ENCODE assay signal across 28 mouse cellular contexts in genomic region chr8:111079461-111079860, GRCm38 (mm10). TPM values are rescaled to one million over a fixed set of nuclear protein-coding genes. Genes with fewer than 3 reads are reported as not detected.
A peak's percentile ranks its signal among the peaks of the same experiment; 100 is the strongest.
DNase-seq lines count a peak whose midpoint lies in the region; ATAC-seq lines count a peak whose summit lies in the region.
"Had no signal": no experiment of that assay in that cellular context is flagged by ENCODE, and none has a peak within 500 bp of the region (broad histone marks: within the 10 kb centered on the region; RNA-seq: fewer than 3 reads in every experiment).

No protein-coding gene starts in this region.

- WGBS in kidney, embryonic 14.5 days: 44% methylated on average over 5 of the region's 5 CpGs

- H3K9ac ChIP-seq in kidney, embryonic 14.5 days (ENCODE audit: low read depth, low read length): 0 out of 2 replicates have a peak overlapping the region, but pooled peaks have one; percentile 55
- H3K9ac ChIP-seq: embryonic facial prominence, embryonic 12.5 days; forebrain, postnatal 0 days; liver, embryonic 15.5 days; lung, embryonic 15.5 days; neural tube, embryonic 12.5 days had no signal

- peak overlapping the region; percentile 42 for H3K4me2 ChIP-seq in kidney, embryonic 14.5 days (replicated peaks; ENCODE audit: low read depth, low read length)
- H3K4me2 ChIP-seq: embryonic facial prominence, embryonic 12.5 days; hindbrain, embryonic 12.5 days; liver, embryonic 15.5 days; lung, embryonic 15.5 days; neural tube, embryonic 12.5 days had no signal

- ATAC-seq in kidney, embryonic 14.5 days (ENCODE audit: low FRiP score, low TSS enrichment): peak; percentile 32
- ATAC-seq: activated CD4-positive, CD25-positive, alpha-beta regulatory T cell, adult 4 months; forebrain, postnatal 0 days had no signal

- DNase-seq in kidney, adult 11 months: peak; percentile 41
- DNase-seq in kidney, adult 18-20 months: no peak
- DNase-seq in kidney, adult 8-10 months: peak; percentile 39 to 48
- peak; percentile 53 for DNase-seq in kidney, postnatal 14 days
- DNase-seq in right cerebral cortex, postnatal 36 days (ENCODE audit: low spot score in 2 of 2): no peak
- no peak for DNase-seq in urinary bladder, adult 18-20 months (ENCODE audit: low spot score in 2 of 2)
- DNase-seq: B cell, adult 2 months; cerebellum, adult 2 months; cerebellum, postnatal 25 days; forebrain, postnatal 0 days; gastrocnemius, postnatal 14 days; left cerebral cortex, postnatal 4 days; right cerebral cortex, adult 18-20 months; right cerebral cortex, postnatal 4 days; thymus, adult 2 months; thymus, postnatal 36 days had no signal

- peaks cover 15% of the 10 kb centered on the region for H3K4me1 ChIP-seq in kidney, embryonic 14.5 days (ENCODE audit: control insufficient read depth, insufficient read depth, low read length)
- H3K4me1 ChIP-seq: liver, embryonic 15.5 days; lung, embryonic 15.5 days had no signal

- H3K27ac ChIP-seq in kidney, embryonic 14.5 days (ENCODE audit: low read depth, low read length): peak overlapping the region; percentile 86
- H3K27ac ChIP-seq: embryonic facial prominence, embryonic 12.5 days; hindbrain, embryonic 12.5 days; liver, embryonic 15.5 days; lung, embryonic 15.5 days; neural tube, embryonic 12.5 days had no signal

- no peaks in the 10 kb centered on the region for H3K36me3 ChIP-seq in kidney, embryonic 14.5 days (ENCODE audit: control insufficient read depth, insufficient read depth, low read length)
- H3K36me3 ChIP-seq: embryonic facial prominence, embryonic 12.5 days; hindbrain, embryonic 12.5 days; liver, embryonic 15.5 days; lung, embryonic 15.5 days; midbrain, embryonic 10.5 days; neural tube, embryonic 12.5 days had no signal

- H3K4me3 ChIP-seq in kidney, embryonic 14.5 days (ENCODE audit: low read length): peak overlapping the region; percentile 32; the same call in 1 of the 2 replicates
- H3K4me3 ChIP-seq: embryonic facial prominence, embryonic 12.5 days; hindbrain, embryonic 12.5 days; liver, embryonic 15.5 days; lung, embryonic 15.5 days; myocyte; neural tube, embryonic 12.5 days had no signal

- no peaks in the 10 kb centered on the region for H3K9me3 ChIP-seq in kidney, embryonic 14.5 days (ENCODE audit: control insufficient read depth, low read length)
- H3K9me3 ChIP-seq: embryonic facial prominence, embryonic 12.5 days; hindbrain, embryonic 12.5 days; liver, embryonic 15.5 days; lung, embryonic 15.5 days; midbrain, embryonic 10.5 days; neural tube, embryonic 12.5 days had no signal

- H3K27me3 ChIP-seq in kidney, embryonic 14.5 days (ENCODE audit: control insufficient read depth, insufficient read depth, low read length): no peaks in the 10 kb centered on the region
- H3K27me3 ChIP-seq: embryonic facial prominence, embryonic 12.5 days; hindbrain, embryonic 12.5 days; lung, embryonic 15.5 days; neural tube, embryonic 12.5 days had no signal

RNA-seq across cellular contexts. Expression of gene Clec18a, which starts 12.8 kb away (rescaled TPM):
- polyA plus RNA-seq in kidney, embryonic 14.5 days (2014; fragmentation: Nextera tagmentation; extraction: Ambion mirVana): 51.6 and 59.0 TPM in 2 replicates
- polyA plus RNA-seq: activated CD4-positive, CD25-positive, alpha-beta regulatory T cell, adult 4 months; heart, embryonic 14.5 days; liver, embryonic 15.5 days; spleen, adult 2 months had no signal

RNA-seq across cellular contexts. Expression of gene Pdpr, which starts 15.0 kb away (rescaled TPM):
- polyA plus RNA-seq in kidney, embryonic 14.5 days (2014; fragmentation: Nextera tagmentation; extraction: Ambion mirVana): 3.9 and 8.6 TPM in 2 replicates

RNA-seq across cellular contexts. Expression of gene Exosc6, which starts 23.3 kb away (rescaled TPM):
- 53.3 and 77.3 TPM in 2 replicates for polyA plus RNA-seq in kidney, embryonic 14.5 days (2014; fragmentation: Nextera tagmentation; extraction: Ambion mirVana)
- polyA plus RNA-seq: activated CD4-positive, CD25-positive, alpha-beta regulatory T cell, adult 4 months; cerebellum, adult 2 months; forebrain, postnatal 0 days; midbrain, postnatal 0 days; myocyte had no signal

RNA-seq across cellular contexts. Expression of gene Aars, which starts 46.5 kb away (rescaled TPM):
- polyA plus RNA-seq in kidney, embryonic 14.5 days (2014; fragmentation: Nextera tagmentation; extraction: Ambion mirVana): 37.9 and 59.7 TPM in 2 replicates

RNA-seq across cellular contexts. Expression of gene Ddx19b, which starts 47.9 kb away (rescaled TPM):
- polyA plus RNA-seq in kidney, embryonic 14.5 days (2014; fragmentation: Nextera tagmentation; extraction: Ambion mirVana): 2.3 and 6.7 TPM in 2 replicates

Comparison
In these comparisons a context has a peak if more than half of its experiments do, and no peak if none do; other contexts are left out.
1. DNase-seq: peak in kidney, adult 11 months (single experiment), kidney, adult 8-10 months (2 of 2) and kidney, postnatal 14 days (single experiment); none in kidney, adult 18-20 months (single experiment), right cerebral cortex, postnatal 36 days (0 of 2) and urinary bladder, adult 18-20 months (0 of 2).